Comparison of ENCODE assay signal across 10 mouse cellular contexts in genomic region chr11:75051239-75051638, GRCm38 (mm10).
DNase-seq lines count a peak whose midpoint lies in the region; ATAC-seq lines count a peak whose summit lies in the region.
"Had no signal": no experiment of that assay in that cellular context is flagged by ENCODE, and none has a peak within 500 bp of the region (broad histone marks: within the 10 kb centered on the region; RNA-seq: fewer than 3 reads in every experiment).

No protein-coding gene starts in this region.

- H3K4me2 ChIP-seq in hindbrain, embryonic 13.5 days, result no peak overlapping the region
- H3K4me2 ChIP-seq in embryonic facial prominence, embryonic 12.5 days (replicated peaks), result no peak overlapping the region; the same call in 1 of the 2 replicates
- H3K4me2 ChIP-seq in liver, embryonic 12.5 days, result no peak overlapping the region

- 87% methylated on average over 1 of the region's 1 CpGs for WGBS in hindbrain, embryonic 13.5 days
- WGBS in hindbrain, embryonic 10.5 days, result 67% methylated on average over 1 of the region's 1 CpGs
- 24% methylated on average over 1 of the region's 1 CpGs for WGBS in embryonic facial prominence, embryonic 12.5 days
- WGBS in liver, embryonic 12.5 days (ENCODE audit: insufficient replicate concordance), result 38% methylated on average over 1 of the region's 1 CpGs

- no peak for DNase-seq in hindbrain, embryonic 10.5 days (ENCODE audit: low spot score)
- peak; percentile 49 for DNase-seq in NIH3T3 (ENCODE audit: low read depth)
- DNase-seq in cerebellum, adult 11 months, result no peak
- no peak for DNase-seq in natural killer cell, adult 2 months (ENCODE audit: low spot score in 2 of 2)
- DNase-seq: cerebellum, adult 9-11 months; forebrain, postnatal 0 days; thymus, postnatal 36 days had no signal

- H3K9ac ChIP-seq in hindbrain, embryonic 13.5 days, result no peak overlapping the region
- H3K9ac ChIP-seq in embryonic facial prominence, embryonic 12.5 days, result no peak overlapping the region
- no peak overlapping the region for H3K9ac ChIP-seq in liver, embryonic 12.5 days
- H3K9ac ChIP-seq: forebrain, postnatal 0 days had no signal

- no peak for ATAC-seq in hindbrain, embryonic 13.5 days (ENCODE audit: low FRiP score)
- no peak for ATAC-seq in embryonic facial prominence, embryonic 12.5 days (ENCODE audit: insufficient number of reproducible peaks, insufficient read depth, low FRiP score, low TSS enrichment)
- 0 out of 2 replicates have a peak, but pooled peaks have one; percentile 2 for ATAC-seq in liver, embryonic 12.5 days
- ATAC-seq: forebrain, postnatal 0 days had no signal

- peaks cover 30% of the 10 kb centered on the region for H3K4me1 ChIP-seq in hindbrain, embryonic 13.5 days (replicated peaks)
- peaks cover 13% of the 10 kb centered on the region for H3K4me1 ChIP-seq in hindbrain, embryonic 10.5 days (replicated peaks)
- H3K4me1 ChIP-seq in embryonic facial prominence, embryonic 12.5 days, result peaks cover 82% of the 10 kb centered on the region
- peaks cover 48% of the 10 kb centered on the region for H3K4me1 ChIP-seq in liver, embryonic 12.5 days

- peak overlapping the region; percentile 67 for H3K27ac ChIP-seq in hindbrain, embryonic 13.5 days
- H3K27ac ChIP-seq in hindbrain, embryonic 10.5 days, result no peak overlapping the region
- peak overlapping the region; percentile 82 for H3K27ac ChIP-seq in embryonic facial prominence, embryonic 12.5 days
- peak overlapping the region; percentile 27 for H3K27ac ChIP-seq in liver, embryonic 12.5 days

- H3K4me3 ChIP-seq in hindbrain, embryonic 13.5 days, result no peak overlapping the region
- no peak overlapping the region for H3K4me3 ChIP-seq in hindbrain, embryonic 10.5 days
- no peak overlapping the region for H3K4me3 ChIP-seq in embryonic facial prominence, embryonic 12.5 days
- no peak overlapping the region for H3K4me3 ChIP-seq in liver, embryonic 12.5 days

- H3K9me3 ChIP-seq in hindbrain, embryonic 13.5 days, result no peaks in the 10 kb centered on the region
- H3K9me3 ChIP-seq in hindbrain, embryonic 10.5 days, result no peaks in the 10 kb centered on the region
- no peaks in the 10 kb centered on the region for H3K9me3 ChIP-seq in embryonic facial prominence, embryonic 12.5 days
- no peaks in the 10 kb centered on the region for H3K9me3 ChIP-seq in liver, embryonic 12.5 days (replicated peaks)

- H3K36me3 ChIP-seq in hindbrain, embryonic 13.5 days, result peaks cover 6% of the 10 kb centered on the region; the same call in 1 of the 2 replicates
- H3K36me3 ChIP-seq in hindbrain, embryonic 10.5 days, result peaks cover 75% of the 10 kb centered on the region
- H3K36me3 ChIP-seq in embryonic facial prominence, embryonic 12.5 days, result no peaks in the 10 kb centered on the region
- peaks cover 11% of the 10 kb centered on the region for H3K36me3 ChIP-seq in liver, embryonic 12.5 days

- no peaks in the 10 kb centered on the region for H3K27me3 ChIP-seq in hindbrain, embryonic 13.5 days
- H3K27me3 ChIP-seq in hindbrain, embryonic 10.5 days (ENCODE audit: insufficient read depth, poor library complexity, severe bottlenecking), result no peaks in the 10 kb centered on the region
- H3K27me3 ChIP-seq in embryonic facial prominence, embryonic 12.5 days, result no peaks in the 10 kb centered on the region
- H3K27me3 ChIP-seq in liver, embryonic 12.5 days (replicated peaks), result no peaks in the 10 kb centered on the region
